Mouse (Mus musculus) intestine, embryonic 14.5 days (tissue): ENCODE results near the gene Gdpd3. TPM values are rescaled to one million over a fixed set of nuclear protein-coding genes. Genes with fewer than 3 reads are reported as not detected.

ENCODE experiments used
- ATAC-seq: fragments of 200-750 bp; cut with Nextera tagmentation; replicated peaks from 2 replicates; pipeline ENCODE4 v1.8.0; 2017; ENCODE audit warnings: low read depth, moderate number of reproducible peaks, moderate TSS enrichment, moderate library complexity; ENCODE audit not compliant: low FRiP score, low TSS enrichment
- DNase-seq: peaks from one replicate; pipeline ENCODE4 v3.0.0-alpha.2; 2018; ENCODE audit warnings: low spot score
- H3K27ac ChIP-seq: fragments of 300-500 bp; sonication (generic); 2 replicates; pipeline ENCODE4 v1.5.1; 2014; ENCODE audit warnings: low read depth, mild to moderate bottlenecking, control low read depth
- H3K27me3 ChIP-seq: fragments of 300-500 bp; sonication (generic); replicated peaks from 2 replicates; pipeline ENCODE4 v1.6.1; 2014; ENCODE audit warnings: low read length, control low read depth; ENCODE audit not compliant: control insufficient read depth, insufficient read depth
- H3K36me3 ChIP-seq: fragments of 300-500 bp; sonication (generic); 2 replicates; pipeline ENCODE4 v1.6.1; 2014; ENCODE audit warnings: low read length, control low read depth; ENCODE audit not compliant: control insufficient read depth, insufficient read depth
- H3K4me1 ChIP-seq: fragments of 300-500 bp; sonication (generic); replicated peaks from 2 replicates; pipeline ENCODE4 v1.6.1; 2014; ENCODE audit warnings: low read length, control low read depth, mixed read lengths; ENCODE audit not compliant: control insufficient read depth, insufficient read depth
- H3K4me2 ChIP-seq: fragments of 300-500 bp; sonication (generic); 2 replicates; pipeline ENCODE4 v1.6.1; 2014; ENCODE audit warnings: low read length
- H3K4me3 ChIP-seq: fragments of 300-500 bp; sonication (generic); 2 replicates; pipeline ENCODE4 v1.5.1; 2014; ENCODE audit warnings: low read depth, low read length, control low read depth, mixed read lengths
- H3K9ac ChIP-seq: fragments of 300-500 bp; sonication (generic); 2 replicates; pipeline ENCODE4 v1.6.1; 2014; ENCODE audit warnings: mild to moderate bottlenecking, low read length
- H3K9me3 ChIP-seq: fragments of 300-500 bp; sonication (generic); 2 replicates; pipeline ENCODE4 v1.6.1; 2016; ENCODE audit warnings: low read length, control low read depth; ENCODE audit not compliant: control insufficient read depth
- WGBS: fragments of 180-500 bp; shearing (Covaris S2); extraction: QIAGEN DNeasy Blood & Tissue Kit; methylation state at CpG from one replicate; pipeline ENCODE4 v1.1.7; 2014; 5-methylcytosine and 5-hydroxymethylcytosine counted together
- polyA plus RNA-seq: library from polyadenylated mRNA; unstranded; fragments of >200 nt; fragmentation: Nextera tagmentation; extraction: Ambion mirVana; gene quantifications from 2 replicates; pipeline ENCODE4 v1.2.1, GENCODE M21; 2014

Gene Gdpd3
- polyA plus RNA-seq, 1 experiment from 2014 or later, result 3.9 TPM

DNA sequence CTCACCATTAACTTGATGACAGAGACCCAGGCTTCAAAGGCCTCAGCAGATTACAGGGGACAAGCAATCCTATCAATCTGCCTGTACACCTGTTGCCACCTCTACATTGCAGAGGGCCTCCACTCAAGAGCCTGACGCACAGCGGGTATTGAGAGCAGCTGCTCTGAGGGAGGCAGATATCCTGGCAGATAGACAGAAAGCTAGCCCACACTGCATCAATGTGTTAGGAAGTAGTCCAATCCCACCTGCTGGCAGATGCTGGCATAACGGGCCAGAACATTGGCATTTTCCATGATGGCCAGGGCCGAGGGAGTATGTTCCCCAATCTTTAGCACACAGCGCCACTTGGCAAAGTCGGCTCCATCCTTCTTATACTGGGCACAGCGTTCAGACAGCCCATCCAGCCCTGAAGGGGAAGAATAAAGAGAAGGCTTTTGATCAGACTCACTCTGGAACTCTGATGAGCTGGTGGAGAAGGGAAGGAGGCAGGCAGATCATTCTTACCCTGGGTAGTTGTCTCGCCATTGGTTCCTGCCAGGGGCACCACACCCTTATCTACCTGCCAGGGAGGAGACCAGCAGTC, 30.3 kb downstream of the Gdpd3 start:
- Histone ChIP-seq H3K36me3 (peaks cover 37% of the 10 kb centered on the region), H3K27me3 (no peaks in the 10 kb centered on the region), H3K9ac (no peak overlapping the region), H3K4me2 (peak overlapping the region; percentile 86), H3K4me3 (peak overlapping the region; percentile 81; the same call in 1 of the 2 replicates), H3K4me1 (peaks cover 24% of the 10 kb centered on the region), H3K27ac (no peak overlapping the region), H3K9me3 (no peaks in the 10 kb centered on the region)
- WGBS, result 73% methylated on average over 8 of the region's 8 CpGs
- no peak for DNase-seq
- no peak for ATAC-seq

DNA sequence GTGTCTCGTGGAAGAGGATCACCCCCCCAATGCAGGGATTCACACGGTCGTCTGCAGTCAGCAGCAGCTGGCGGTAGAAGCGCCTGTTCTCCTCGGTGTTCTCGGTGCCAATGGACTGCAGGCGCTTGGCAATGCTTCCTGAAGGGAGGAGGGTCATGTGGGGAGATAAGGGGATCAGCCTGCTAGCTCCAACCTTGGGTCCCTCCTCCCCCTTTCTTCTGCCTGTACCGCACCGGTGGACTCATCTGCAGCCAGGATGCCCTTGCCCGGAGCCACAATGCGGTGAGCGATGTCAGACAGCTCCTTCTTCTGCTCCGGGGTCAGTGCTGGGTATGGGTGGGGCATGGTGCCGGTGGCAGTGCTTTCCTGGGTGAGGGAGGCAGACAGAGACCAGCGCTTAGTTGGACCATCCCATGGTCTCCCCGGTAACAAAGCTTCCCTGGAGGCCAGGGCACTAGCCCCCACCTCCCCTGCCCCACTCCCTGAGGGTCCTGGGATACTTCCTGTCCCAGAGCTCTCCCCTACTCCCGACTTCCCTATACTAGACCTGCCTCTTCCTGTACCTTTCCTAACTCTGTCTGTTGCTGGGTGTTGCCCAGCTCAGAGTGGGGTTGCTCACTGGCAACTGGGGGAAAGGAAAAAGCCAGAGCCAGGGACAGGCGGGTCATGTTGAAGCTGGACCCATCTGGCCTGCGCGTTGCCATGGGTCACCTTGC, 31.4 kb downstream of the Gdpd3 start, which contains the start of gene Fam57b:
Gene Fam57b (plus strand): TSS at position 258 of the 716 bp plus-strand sequence.
- Histone ChIP-seq H3K9me3 (no peaks in the 10 kb centered on the region), H3K36me3 (peaks cover 37% of the 10 kb centered on the region), H3K27me3 (no peaks in the 10 kb centered on the region), H3K9ac (peak within 1 kb of the TSS; percentile 70), H3K4me2 (peak within 1 kb of the TSS; percentile 86), H3K4me3 (peak within 1 kb of the TSS; percentile 81), H3K4me1 (peaks cover 24% of the 10 kb centered on the region), H3K27ac (peak within 1 kb of the TSS; percentile 82)
- ATAC-seq (no peak), DNase-seq (peak; percentile 54)
- 31% methylated on average over 21 of the region's 21 CpGs for WGBS

DNA sequence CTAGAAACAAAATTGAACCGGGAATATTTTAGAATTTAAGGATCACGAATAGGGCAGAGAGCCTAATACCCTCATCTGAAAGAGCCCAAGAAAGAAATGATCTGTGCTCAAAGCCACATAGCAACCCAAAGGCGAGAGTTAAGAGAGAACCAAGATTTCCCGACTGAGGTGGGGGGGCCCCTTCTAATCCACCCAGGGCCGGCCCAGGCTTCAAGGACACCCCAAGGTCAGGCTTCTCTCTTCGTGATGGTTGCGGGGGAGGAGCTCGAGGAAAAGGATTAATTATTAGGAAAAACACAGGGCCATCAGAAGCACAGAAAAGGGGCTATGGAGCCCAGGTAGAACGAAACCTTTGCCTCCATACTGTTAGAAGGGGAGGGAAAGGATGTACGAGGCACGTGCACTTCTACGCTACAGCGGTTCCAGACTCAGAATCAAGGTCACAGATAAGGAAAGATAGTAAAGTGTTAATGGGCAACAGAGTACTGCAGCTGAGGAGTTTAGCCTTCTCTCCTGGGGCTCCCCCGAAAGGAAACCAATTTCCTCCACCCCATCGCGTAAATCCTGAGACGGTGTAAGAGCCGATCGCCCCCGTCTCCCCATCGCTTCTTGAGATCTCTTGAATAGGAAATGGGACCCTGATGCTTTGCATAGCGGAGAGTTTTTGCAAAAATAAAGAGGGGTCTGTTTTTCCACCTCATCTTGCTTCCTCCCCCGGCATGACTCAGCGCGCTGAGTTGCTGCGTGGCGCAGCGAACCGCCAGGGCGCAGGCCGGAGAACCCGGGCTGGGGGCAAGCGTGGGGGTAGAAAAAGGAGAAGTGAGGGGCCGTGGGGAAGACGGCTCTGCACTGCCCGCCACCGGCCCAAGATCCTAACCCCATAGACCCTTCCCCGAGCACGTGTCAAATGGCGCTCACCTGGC, 32.3 kb downstream of the Gdpd3 start:
- ATAC-seq, result no peak
- Histone ChIP-seq H3K27ac (peak overlapping the region; percentile 82), H3K9ac (peak overlapping the region; percentile 70), H3K4me3 (peak overlapping the region; percentile 81), H3K36me3 (peaks cover 37% of the 10 kb centered on the region), H3K4me1 (peaks cover 24% of the 10 kb centered on the region), H3K27me3 (no peaks in the 10 kb centered on the region), H3K4me2 (peak overlapping the region; percentile 86), H3K9me3 (no peaks in the 10 kb centered on the region)
- WGBS, result under 1% methylated on average over 40 of the region's 40 CpGs
- no peak for DNase-seq

DNA sequence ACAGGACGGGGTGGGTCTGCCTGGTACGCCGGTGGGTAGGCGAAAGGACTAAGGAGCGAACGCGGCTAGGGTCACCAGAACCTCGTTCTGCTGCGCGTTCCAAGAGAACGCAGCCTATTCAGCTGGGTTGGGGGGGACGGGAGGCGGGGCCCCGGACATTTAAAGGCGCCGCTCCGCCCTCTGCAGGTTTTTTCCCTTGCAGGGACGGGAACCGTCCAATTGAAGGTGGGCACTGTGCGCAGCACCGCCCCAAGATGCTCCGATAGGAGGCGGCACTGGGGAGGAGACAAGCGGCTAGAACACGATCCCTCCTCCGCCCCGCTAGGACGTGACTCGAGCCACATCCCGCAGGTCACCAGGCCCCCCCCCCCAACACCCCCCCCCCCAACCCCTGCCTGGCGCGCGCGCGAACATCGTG, 32.9 kb downstream of the Gdpd3 start:
- H3K27me3 ChIP-seq, result no peaks in the 10 kb centered on the region
- DNase-seq (peak; percentile 94), ATAC-seq (peak; percentile 95)
- H3K36me3 ChIP-seq, result peaks cover 37% of the 10 kb centered on the region
- peaks cover 24% of the 10 kb centered on the region for H3K4me1 ChIP-seq
- H3K4me2 ChIP-seq, result peak overlapping the region; percentile 86
- no peaks in the 10 kb centered on the region for H3K9me3 ChIP-seq
- H3K4me3 ChIP-seq, result peak overlapping the region; percentile 81
- 0% methylated on average over 32 of the region's 36 CpGs for WGBS
- H3K27ac ChIP-seq, result peak overlapping the region; percentile 97
- peak overlapping the region; percentile 70 for H3K9ac ChIP-seq

DNA sequence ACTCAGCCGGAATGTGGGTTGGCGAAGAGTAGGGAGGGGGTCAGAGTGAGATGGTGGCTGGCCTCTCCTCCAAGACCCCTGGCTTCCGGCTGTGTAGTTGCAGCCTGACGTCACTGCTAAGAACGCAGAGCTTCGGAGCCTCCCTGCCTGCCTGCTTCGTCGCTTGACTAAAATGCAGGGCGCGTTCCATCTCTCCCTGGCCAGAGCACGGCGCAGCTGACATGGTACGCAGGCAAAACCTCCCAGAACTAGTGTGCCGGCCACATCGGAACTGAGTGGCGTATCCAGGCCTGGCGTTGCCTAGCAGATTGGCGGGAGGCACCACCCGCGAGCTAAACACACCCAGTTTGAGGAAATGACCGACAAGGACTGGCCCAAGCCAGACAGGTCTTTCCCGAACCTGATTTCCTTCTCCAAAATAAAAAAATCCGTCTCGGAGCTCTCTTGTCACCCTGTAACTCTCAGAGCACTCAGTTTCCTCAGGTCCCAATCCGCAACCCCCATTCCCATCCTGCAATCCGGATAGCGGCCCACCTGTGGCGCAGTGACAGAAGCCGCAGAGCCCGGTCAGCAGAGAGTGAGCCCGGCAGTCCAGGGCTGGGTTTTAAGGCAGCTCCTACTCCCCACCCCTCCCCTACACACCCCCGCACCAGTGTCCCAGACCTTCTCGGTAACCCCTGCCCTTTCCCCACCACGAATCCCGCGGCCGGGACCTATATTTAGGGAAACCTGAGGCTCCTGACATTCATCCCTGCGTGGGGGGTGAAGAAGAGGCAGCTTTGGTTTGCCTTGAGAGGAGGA, 33.5 kb downstream of the Gdpd3 start:
- H3K36me3 ChIP-seq, result peaks cover 36% of the 10 kb centered on the region
- peak overlapping the region; percentile 97 for H3K27ac ChIP-seq
- WGBS, result 2% methylated on average over 34 of the region's 38 CpGs

DNA sequence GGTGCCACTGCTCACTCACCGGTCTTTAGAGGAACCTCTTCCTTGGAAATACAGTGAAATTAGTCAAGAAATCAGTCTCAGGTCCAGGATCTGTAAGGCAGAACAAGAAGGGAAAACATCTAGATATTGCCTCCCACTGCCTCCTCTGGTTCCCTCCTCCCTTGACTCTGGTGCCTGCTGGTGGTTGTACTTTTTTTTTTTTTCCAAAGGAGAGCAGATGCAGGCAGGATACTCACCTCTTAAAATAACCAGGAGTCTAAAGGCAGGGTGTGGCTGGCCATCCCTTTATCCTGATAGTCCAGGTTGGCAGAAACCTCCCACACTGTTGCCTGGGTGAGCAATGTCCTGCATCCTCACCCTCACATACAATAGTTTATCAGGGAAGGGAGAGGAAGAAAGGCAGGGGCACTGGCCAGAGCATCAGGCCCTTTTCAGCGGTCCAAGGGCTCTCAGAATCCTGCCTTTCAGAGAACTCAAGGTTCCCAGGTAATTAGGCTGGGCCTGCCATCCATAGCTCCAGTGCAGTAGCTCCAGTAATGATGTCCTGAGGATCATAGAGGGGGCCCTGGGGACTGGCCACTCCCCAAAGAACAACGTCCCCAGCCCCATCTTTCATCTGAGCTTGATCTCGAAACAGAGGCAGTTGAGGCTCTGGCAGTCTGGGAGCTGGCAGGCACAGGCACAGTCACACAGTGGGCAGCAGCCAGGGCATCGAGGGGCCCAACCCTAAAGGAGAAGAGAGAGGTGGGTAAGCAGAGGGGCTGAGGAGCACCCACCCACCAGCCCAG, 34.3 kb downstream of the Gdpd3 start:
- DNase-seq, result peak; percentile 52
- Histone ChIP-seq H3K9me3 (no peaks in the 10 kb centered on the region), H3K36me3 (peaks cover 33% of the 10 kb centered on the region), H3K27me3 (no peaks in the 10 kb centered on the region), H3K4me3 (peak overlapping the region; percentile 49), H3K27ac (peak overlapping the region; percentile 97), H3K4me1 (peaks cover 24% of the 10 kb centered on the region), H3K9ac (peak overlapping the region; percentile 68), H3K4me2 (peak overlapping the region; percentile 83)
- no peak for ATAC-seq
- whole genome bisulfite sequencing, result 58% methylated on average over 5 of the region's 5 CpGs

More for the DNA sequence above, 33.5 kb downstream of the Gdpd3 start:
- DNase-seq, result peak; percentile 87
- peaks cover 24% of the 10 kb centered on the region for H3K4me1 ChIP-seq
- H3K4me3 ChIP-seq, result peak overlapping the region; percentile 49
- H3K9me3 ChIP-seq, result no peaks in the 10 kb centered on the region
- ATAC-seq, result peak; percentile 89
- H3K27me3 ChIP-seq, result no peaks in the 10 kb centered on the region
- H3K4me2 ChIP-seq, result peak overlapping the region; percentile 83
- H3K9ac ChIP-seq, result peak overlapping the region; percentile 68

DNA sequence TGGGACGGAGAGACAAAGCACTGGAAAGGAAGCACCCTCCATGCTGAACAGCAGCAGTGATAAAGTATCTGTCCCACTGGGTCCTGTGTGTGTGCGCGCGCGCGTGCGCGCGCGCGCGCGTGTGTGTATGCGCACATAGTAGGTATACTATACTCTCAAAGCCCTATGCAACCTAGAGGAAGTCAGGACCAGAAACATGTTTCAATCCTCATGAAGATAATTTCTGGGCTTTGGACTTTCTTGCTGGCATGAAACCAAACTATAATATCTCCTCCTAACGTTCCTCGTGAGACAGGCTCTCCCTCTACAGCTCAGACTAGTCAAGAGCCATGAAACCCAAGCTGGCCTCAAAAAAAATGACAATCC, 34.9 kb downstream of the Gdpd3 start:
- 93% methylated on average over 16 of the region's 16 CpGs for WGBS
- DNase-seq, result no peak
- no peak for ATAC-seq
- Histone ChIP-seq H3K4me2 (no peak overlapping the region), H3K27ac (no peak overlapping the region), H3K4me1 (peaks cover 24% of the 10 kb centered on the region), H3K9ac (no peak overlapping the region), H3K36me3 (peaks cover 29% of the 10 kb centered on the region), H3K4me3 (no peak overlapping the region), H3K9me3 (no peaks in the 10 kb centered on the region), H3K27me3 (no peaks in the 10 kb centered on the region)
